Mouse (Mus musculus): ENCODE results near the gene Golim4.

GRCm38 (mm10) chr3:76000481-76000880 is 43.7 kb upstream of the Golim4 start:
- TF ChIP-seq CTCF (IDR thresholded peaks at IDR 0.05; ENCODE audit: extremely low read depth, insufficient read depth, insufficient read length, insufficient replicate concordance): no peak
- no peak for TF ChIP-seq POLR2A (IDR thresholded peaks at IDR 0.05; ENCODE audit: low read depth, low read length)
